Mouse (Mus musculus) ES-E14 (cell line): Measurements from ENCODE around the gene Aldh6a1. TPM values are rescaled to one million over a fixed set of nuclear protein-coding genes. Genes with fewer than 3 reads are reported as not detected.

Experiments
- DNase-seq: peaks from one replicate; pipeline ENCODE4 v3.0.0-alpha.2; 2013; ENCODE audit warnings: low read depth, low spot score
- H3K27ac ChIP-seq: 2 replicates; pipeline ENCODE4 v1.5.1; 2012; ENCODE audit warnings: low read depth, mild to moderate bottlenecking, low read length, moderate library complexity, mixed read lengths; ENCODE audit not compliant: poor library complexity, insufficient read depth, severe bottlenecking
- H3K36me3 ChIP-seq: 2 replicates; pipeline ENCODE4 v1.6.1; 2012; ENCODE audit warnings: mild to moderate bottlenecking, low read length, moderate library complexity, mixed read lengths; ENCODE audit not compliant: control insufficient read depth, poor library complexity, insufficient read depth, severe bottlenecking
- H3K4me1 ChIP-seq, 2 experiments: fragments of 150-350 bp in 1 of 2; sonication (generic) in 1 of 2; 2 replicates each; pipeline ENCODE4 v1.6.1; 2012; ENCODE audit warnings: low read length in 2 of 2, mild to moderate bottlenecking in 1 of 2, mixed read lengths in 1 of 2; ENCODE audit not compliant: control insufficient read depth in 2 of 2, insufficient read depth in 2 of 2, poor library complexity in 1 of 2
- H3K4me3 ChIP-seq, 2 experiments: fragments of 150-350 bp in 1 of 2; sonication (generic) in 1 of 2; 2 replicates each; pipeline ENCODE4 v1.5.1; 2012; ENCODE audit warnings: low read length in 2 of 2, low read depth in 1 of 2, mild to moderate bottlenecking in 1 of 2, mixed read lengths in 1 of 2; ENCODE audit not compliant: insufficient read depth in 1 of 2, poor library complexity in 1 of 2, severe bottlenecking in 1 of 2
- H3K9ac ChIP-seq: 2 replicates; pipeline ENCODE4 v1.6.1; 2012; ENCODE audit warnings: low read depth, mild to moderate bottlenecking, low read length, mixed read lengths; ENCODE audit not compliant: poor library complexity, insufficient read depth, severe bottlenecking
- H3K9me3 ChIP-seq: fragments of 150-350 bp; sonication (generic); 2 replicates; pipeline ENCODE4 v1.6.1; 2012; ENCODE audit warnings: low read depth, mild to moderate bottlenecking, low read length; ENCODE audit not compliant: control insufficient read depth, insufficient read depth
- CHD2 ChIP-seq: IDR thresholded peaks from 2 replicates; pipeline ENCODE4 v1.6.1; 2014; ENCODE audit warnings: mild to moderate bottlenecking, low read depth, low read length, inconsistent platforms
- HCFC1 ChIP-seq: IDR thresholded peaks from 2 replicates; pipeline ENCODE4 v1.6.1; 2012; ENCODE audit warnings: low read length, inconsistent platforms, borderline replicate concordance; ENCODE audit not compliant: insufficient read depth
- MAFK ChIP-seq: IDR thresholded peaks from 2 replicates; pipeline ENCODE4 v1.6.1; 2014; ENCODE audit warnings: mild to moderate bottlenecking, low read depth, low read length, inconsistent platforms; ENCODE audit not compliant: insufficient read depth
- ZC3H11A ChIP-seq: IDR thresholded peaks from 2 replicates; pipeline ENCODE4 v1.6.1; 2012; ENCODE audit warnings: low read depth, mild to moderate bottlenecking, inconsistent platforms, low read length, borderline replicate concordance
- ZNF384 ChIP-seq: IDR thresholded peaks from 2 replicates; pipeline ENCODE4 v1.6.1; 2012; ENCODE audit warnings: low read depth, low read length, inconsistent platforms
- in situ Hi-C, 2 experiments: fragments of 600-800 bp; cut with MboI; formaldehyde crosslinking; loops; one replicate each; pipeline ENCODE4 v1.15.1; 2025; ENCODE audit warnings: low sequenced_read_pairs in 2 of 2, inconsistent platforms in 1 of 2; ENCODE audit not compliant: unreplicated experiment in 2 of 2
- total RNA-seq: library from RNA; depleted of rRNA; stranded (reverse); fragments of 300-350 nt; gene quantifications from 2 replicates; pipeline ENCODE4 v1.2.3, GENCODE M21; 2012; rRNA removed

Gene Aldh6a1
- total RNA-seq, 1 experiment: 11.9 TPM

DNA sequence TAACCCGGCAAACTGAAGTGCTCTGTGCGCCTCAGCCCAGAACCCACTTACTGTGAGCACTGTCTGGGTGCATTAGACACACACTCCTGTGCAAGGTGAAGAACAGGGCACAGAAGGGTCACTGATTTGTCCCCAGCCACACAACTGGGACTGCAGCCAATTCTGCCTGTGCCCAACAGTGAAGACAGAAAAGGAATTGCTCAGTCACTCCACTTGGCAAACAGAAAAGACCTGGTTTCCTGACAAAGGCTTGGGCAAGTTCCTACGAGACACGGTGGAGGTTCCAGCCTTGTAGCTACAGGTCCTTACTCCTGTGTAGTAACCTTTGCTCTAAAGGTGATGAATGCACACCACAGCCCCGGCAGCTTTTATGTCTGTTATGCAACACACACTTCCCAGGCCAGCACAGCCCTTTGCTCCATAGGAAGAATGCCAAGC, 66.1 kb downstream of the Aldh6a1 start:
- Histone ChIP-seq H3K4me1 (peaks cover 0 to 5% of the 10 kb centered on the region in 2 experiments; a peak in 1 of 4 replicates), H3K4me3 (no peak overlapping the region), H3K9me3 (no peaks in the 10 kb centered on the region), H3K9ac (no peak overlapping the region), H3K27ac (no peak overlapping the region), H3K36me3 (no peaks in the 10 kb centered on the region)
- in situ Hi-C loops: no loop called here
- TF ChIP-seq ZC3H11A (no peak), MAFK (no peak), CHD2 (no peak), ZNF384 (no peak), HCFC1 (no peak)
- no peak for DNase-seq

DNA sequence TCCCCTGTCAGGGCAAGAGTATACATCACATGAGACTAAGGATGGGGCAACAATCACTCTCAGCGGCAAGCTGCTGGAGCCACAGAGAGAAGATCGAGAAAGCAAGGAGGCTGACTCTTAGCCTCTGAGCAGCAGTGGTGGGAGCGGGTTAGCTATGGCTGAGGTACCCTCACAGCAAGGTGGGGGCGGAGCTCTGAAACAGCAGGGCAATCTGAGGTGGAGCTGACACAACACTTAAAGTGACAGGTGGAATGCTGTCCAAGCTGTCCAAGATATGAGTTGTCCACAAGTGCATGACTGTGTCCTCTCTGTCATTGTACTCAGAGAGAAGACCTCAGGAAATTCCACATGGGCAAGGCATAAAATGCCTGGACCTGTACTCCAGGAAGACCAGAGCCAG, 68.4 kb downstream of the Aldh6a1 start:
- Histone ChIP-seq H3K9ac (no peak overlapping the region), H3K4me1 (no peaks in the 10 kb centered on the region), H3K27ac (no peak overlapping the region), H3K9me3 (no peaks in the 10 kb centered on the region), H3K36me3 (no peaks in the 10 kb centered on the region), H3K4me3 (no peak overlapping the region)
- TF ChIP-seq ZNF384 (no peak), ZC3H11A (no peak), MAFK (no peak), HCFC1 (no peak), CHD2 (no peak)
- in situ Hi-C loops: no loop called here
- no peak for DNase-seq

Other genes with a start within 250 kb of the Aldh6a1 start
- gene Elmsan1, start 232.1 kb downstream of the Aldh6a1 start, total RNA-seq: 9.6 and 19.3 TPM in 2 replicates
- 16.2 and 16.7 TPM in 2 replicates for gene Ptgr2, start 165.8 kb downstream of the Aldh6a1 start, total RNA-seq
- gene Zfp410, start 134.2 kb downstream of the Aldh6a1 start, total RNA-seq: 36.5 and 39.6 TPM in 2 replicates
- gene Coq6, start 89.3 kb downstream of the Aldh6a1 start, total RNA-seq: 49.6 and 82.6 TPM in 2 replicates
- gene Fam161b, start 89.2 kb downstream of the Aldh6a1 start, total RNA-seq: 2.9 and 3.7 TPM in 2 replicates
- gene Entpd5, start 42.0 kb downstream of the Aldh6a1 start, total RNA-seq: 6.4 and 6.9 TPM in 2 replicates
- 0.63 and 1.2 TPM in 2 replicates for gene Bbof1, start 41.9 kb downstream of the Aldh6a1 start, total RNA-seq
- 15.5 and 20.8 TPM in 2 replicates for gene Rnf113a2, start 33.8 kb downstream of the Aldh6a1 start, total RNA-seq
- gene Lin52, start 418 bp upstream of the Aldh6a1 start, total RNA-seq: 10.5 and 13.0 TPM in 2 replicates
- 0.05 TPM in 1 of 2 replicates, not detected in the other for gene Vsx2, start 118.8 kb upstream of the Aldh6a1 start, total RNA-seq
- gene Abcd4, start 166.4 kb upstream of the Aldh6a1 start, total RNA-seq: 26.9 and 49.5 TPM in 2 replicates
- 4.1 and 5.8 TPM in 2 replicates for gene Vrtn, start 190.0 kb upstream of the Aldh6a1 start, total RNA-seq
- gene Syndig1l, start 247.8 kb upstream of the Aldh6a1 start, total RNA-seq: 0.09 and 0.16 TPM in 2 replicates